Mouse (Mus musculus): ENCODE results near the gene Csnk2b. TPM values are rescaled to one million over a fixed set of nuclear protein-coding genes. Genes with fewer than 3 reads are reported as not detected.
"Not testable (repeated sequence)": the region's sequence is repeated elsewhere in the genome, so short reads cannot be mapped to it uniquely, and the experiment has no call there.

Gene Csnk2b
- total RNA-seq, 1 experiment from 2014 or later, result 306 TPM

GRCm38 (mm10) chr17:35124261-35124896, 2.5 kb upstream of the Csnk2b start:
- not testable (repeated sequence) for ATAC-seq (replicated peaks; ENCODE audit: low read depth, poor library complexity, severe bottlenecking)

- ATAC-seq (replicated peaks; ENCODE audit: low read depth, poor library complexity, severe bottlenecking), result not testable (repeated sequence)
These were observed 1.4 kb upstream of the Csnk2b start for GRCm38 (mm10) chr17:35123287-35123686.

GRCm38 (mm10) chr17:35121143-35121799, 582 bp downstream of the Csnk2b start, which contains the start of gene Gpank1:
Gene Gpank1 (plus strand): TSS chr17:35121455.
- peak; percentile 92 for ATAC-seq (replicated peaks; ENCODE audit: low read depth, poor library complexity, severe bottlenecking)

GRCm38 (mm10) chr17:35120745-35121142, 1.1 kb downstream of the Csnk2b start:
- no peak for ATAC-seq (replicated peaks; ENCODE audit: low read depth, poor library complexity, severe bottlenecking)

- ATAC-seq (replicated peaks; ENCODE audit: low read depth, poor library complexity, severe bottlenecking), result peak; percentile 71
These were observed 6.5 kb downstream of the Csnk2b start, which contains the start of gene Ly6g5b for GRCm38 (mm10) chr17:35115046-35116019. Gene Ly6g5b (minus strand): TSS chr17:35115428.

- no peak for ATAC-seq (replicated peaks; ENCODE audit: low read depth, poor library complexity, severe bottlenecking)
These were observed 10.1 kb downstream of the Csnk2b start for GRCm38 (mm10) chr17:35111774-35112173.

- no peak for ATAC-seq (replicated peaks; ENCODE audit: low read depth, poor library complexity, severe bottlenecking)
These were observed 13.8 kb downstream of the Csnk2b start, which contains the start of gene Ly6g5c for GRCm38 (mm10) chr17:35108097-35108496. Gene Ly6g5c (plus strand): TSS chr17:35108279.

GRCm38 (mm10) chr17:35106522-35106921, 15.3 kb downstream of the Csnk2b start:
- no peak for ATAC-seq (replicated peaks; ENCODE audit: low read depth, poor library complexity, severe bottlenecking)

GRCm38 (mm10) chr17:35105740-35106389, 16.0 kb downstream of the Csnk2b start:
- 0 out of 2 replicates have a peak, but pooled peaks have one; percentile 22 for ATAC-seq (replicated peaks; ENCODE audit: low read depth, poor library complexity, severe bottlenecking)

- ATAC-seq (replicated peaks; ENCODE audit: low read depth, poor library complexity, severe bottlenecking), result peak; percentile 55
These were observed 17.1 kb downstream of the Csnk2b start for GRCm38 (mm10) chr17:35104754-35105153.

GRCm38 (mm10) chr17:35104079-35104478, 17.8 kb downstream of the Csnk2b start:
- ATAC-seq (replicated peaks; ENCODE audit: low read depth, poor library complexity, severe bottlenecking), result no peak

- ATAC-seq (replicated peaks; ENCODE audit: low read depth, poor library complexity, severe bottlenecking), result peak; percentile 58
These were observed 18.6 kb downstream of the Csnk2b start for GRCm38 (mm10) chr17:35103221-35103690.

GRCm38 (mm10) chr17:35102299-35102698, 19.6 kb downstream of the Csnk2b start:
- no peak for ATAC-seq (replicated peaks; ENCODE audit: low read depth, poor library complexity, severe bottlenecking)

GRCm38 (mm10) chr17:35101161-35101560, 20.7 kb downstream of the Csnk2b start:
- no peak for ATAC-seq (replicated peaks; ENCODE audit: low read depth, poor library complexity, severe bottlenecking)

GRCm38 (mm10) chr17:35100196-35100765, 21.6 kb downstream of the Csnk2b start:
- ATAC-seq (replicated peaks; ENCODE audit: low read depth, poor library complexity, severe bottlenecking), result no peak

- no peak for ATAC-seq (replicated peaks; ENCODE audit: low read depth, poor library complexity, severe bottlenecking)
These were observed 24.6 kb downstream of the Csnk2b start for GRCm38 (mm10) chr17:35097164-35097655.

- ATAC-seq (replicated peaks; ENCODE audit: low read depth, poor library complexity, severe bottlenecking), result no peak
These were observed 25.3 kb downstream of the Csnk2b start for GRCm38 (mm10) chr17:35096597-35096996.

- no peak for ATAC-seq (replicated peaks; ENCODE audit: low read depth, poor library complexity, severe bottlenecking)
These were observed 27.1 kb downstream of the Csnk2b start for GRCm38 (mm10) chr17:35094475-35095365.
